In the genomic region with DNA sequence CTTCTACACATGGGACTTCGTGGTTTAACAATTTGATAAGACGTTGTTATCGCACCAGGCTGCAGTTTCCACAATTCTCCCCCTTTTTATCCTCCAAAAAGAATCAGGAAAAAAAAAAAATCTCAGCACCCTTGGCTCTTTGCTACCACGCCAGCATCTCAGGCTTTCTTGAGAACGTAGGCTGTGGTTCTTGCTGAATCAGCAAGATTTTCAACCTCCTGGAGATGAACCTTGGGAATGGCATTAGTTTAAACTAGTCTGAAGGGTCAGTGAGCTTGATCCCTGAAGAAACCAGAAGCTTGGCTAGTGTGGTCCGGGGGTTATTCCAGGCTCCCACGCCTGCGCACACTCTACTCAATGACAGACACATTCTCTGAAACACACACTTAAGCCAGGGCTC, we compare ENCODE assay signal across 21 mouse cellular contexts.
"Had no signal": no experiment of that assay in that cellular context is flagged by ENCODE, and none has a peak within 500 bp of the region (broad histone marks: within the 10 kb centered on the region; RNA-seq: fewer than 3 reads in every experiment).

No protein-coding gene starts in this region.

- H3K4me2 ChIP-seq: lung, embryonic 14.5 days; midbrain, embryonic 12.5 days; neural tube, embryonic 13.5 days; neural tube, embryonic 15.5 days; stomach, embryonic 15.5 days had no signal

- H3K9me3 ChIP-seq: midbrain, embryonic 10.5 days; midbrain, embryonic 12.5 days; neural tube, embryonic 13.5 days; neural tube, embryonic 15.5 days; stomach, embryonic 15.5 days had no signal

- ATAC-seq: midbrain, embryonic 16.5 days had no signal

- H3K36me3 ChIP-seq: midbrain, embryonic 10.5 days; midbrain, embryonic 12.5 days; neural tube, embryonic 13.5 days; neural tube, embryonic 15.5 days; stomach, embryonic 15.5 days had no signal

- DNase-seq: lung, adult 18-20 months; lung, embryonic 14.5 days; lung, postnatal 10 days; lung, postnatal 4 days; midbrain, embryonic 14.5 days; retina, postnatal 1 day; right cerebral cortex, adult 18-20 months; right cerebral cortex, postnatal 25 days; right cerebral cortex, postnatal 4 days; spleen, adult 18-20 months; thymus, adult 2 months; thymus, postnatal 25 days; thymus, postnatal 4 days had no signal

- H3K27me3 ChIP-seq: midbrain, embryonic 12.5 days; neural tube, embryonic 13.5 days; neural tube, embryonic 15.5 days; stomach, embryonic 15.5 days had no signal

- H3K9ac ChIP-seq: lung, embryonic 14.5 days; midbrain, embryonic 12.5 days; neural tube, embryonic 13.5 days; neural tube, embryonic 15.5 days; stomach, embryonic 15.5 days had no signal

- H3K4me3 ChIP-seq: midbrain, embryonic 10.5 days; midbrain, embryonic 12.5 days; myocyte; neural tube, embryonic 13.5 days; neural tube, embryonic 15.5 days; stomach, embryonic 15.5 days had no signal

- H3K27ac ChIP-seq: midbrain, embryonic 10.5 days; midbrain, embryonic 12.5 days; neural tube, embryonic 13.5 days; neural tube, embryonic 15.5 days; stomach, embryonic 15.5 days; stomach, postnatal 0 days had no signal
